Mouse (Mus musculus): ENCODE results near the gene Tmem38a. TPM values are rescaled to one million over a fixed set of nuclear protein-coding genes. Genes with fewer than 3 reads are reported as not detected.

Gene Tmem38a
- total and polyA plus RNA-seq, 3 experiments, result 3.8 to 6.2 (median 4.2) TPM

GRCm38 (mm10) chr8:72584390-72584789 is 12.5 kb downstream of the Tmem38a start:
- Histone ChIP-seq H3K79me2 (replicated peaks; ENCODE audit: control insufficient read depth, extremely low read depth, insufficient read depth, poor library complexity, severe bottlenecking) (no peaks in the 10 kb centered on the region), H3K9me3 (replicated peaks; ENCODE audit: low read length) (no peaks in the 10 kb centered on the region), H3K4me3 (replicated peaks in 1 of 3; ENCODE audit: low read depth in 2 of 3, low read length in 2 of 3, poor library complexity in 1 of 3) (no peak overlapping the region), H3K36me3 (replicated peaks in 1 of 2; ENCODE audit: control insufficient read depth in 1 of 2, insufficient read depth in 1 of 2, low read length in 1 of 2) (peaks cover 17 to 31% of the 10 kb centered on the region in 2 experiments), H3K27ac (ENCODE audit: insufficient read depth, low read depth) (peak overlapping the region; percentile 20; the same call in 1 of the 2 replicates), H3K4me1 (ENCODE audit: control insufficient read depth in 1 of 2, insufficient read depth in 2 of 2) (peaks cover 17 to 51% of the 10 kb centered on the region in 2 experiments), H3K9ac (ENCODE audit: insufficient read depth, low read depth) (no peak overlapping the region), H3K27me3 (replicated peaks) (no peaks in the 10 kb centered on the region), H3K4me2 (ENCODE audit: insufficient read depth, low read depth, poor library complexity, severe bottlenecking) (no peak overlapping the region)
- DNase-seq (ENCODE audit: extremely low read depth), result no peak
- dilution Hi-C loops (cut with MboI; ENCODE audit: extremely low pct_ligation_motif_present, extremely low pct_unique_long_range_greater_than_20kb, low sequenced_read_pairs) (no loop called here), in situ Hi-C loops (cut with MboI; ENCODE audit: low pct_ligation_motif_present, low pct_unique_long_range_greater_than_20kb, low sequenced_read_pairs) (no loop called here)
- TF ChIP-seq UBTF (IDR thresholded peaks at IDR 0.05; ENCODE audit: low read depth, low read length) (no peak), ZC3H11A (IDR thresholded peaks at IDR 0.05; ENCODE audit: low read depth, low read length) (no peak), CTCF (conservative IDR thresholded peaks at IDR 0.05 in 1 of 2, IDR thresholded peaks at IDR 0.05 in 1 of 2; ENCODE audit: low read depth in 2 of 2, low read length in 2 of 2) (no peak), ZMIZ1 (IDR thresholded peaks at IDR 0.05; ENCODE audit: low read depth, low read length) (no peak), SMC3 (IDR thresholded peaks at IDR 0.05; ENCODE audit: low read depth, low read length) (no peak), E2F4 (IDR thresholded peaks at IDR 0.05; ENCODE audit: insufficient replicate concordance, low read depth, low read length) (no peak), ETS1 (conservative IDR thresholded peaks at IDR 0.05; ENCODE audit: low read depth, low read length) (no peak), TCF12 (IDR thresholded peaks at IDR 0.05; ENCODE audit: low read depth, low read length) (no peak), RCOR1 (conservative IDR thresholded peaks at IDR 0.05; ENCODE audit: low read depth, low read length) (no peak), PAX5 (IDR thresholded peaks at IDR 0.05; ENCODE audit: low read length) (no peak), USF2 (conservative IDR thresholded peaks at IDR 0.05; ENCODE audit: low read depth, low read length) (no peak), GABPA (IDR thresholded peaks at IDR 0.05; ENCODE audit: insufficient replicate concordance, low read depth, low read length) (no peak), IRF4 (IDR thresholded peaks at IDR 0.05; ENCODE audit: low read depth, low read length) (no peak), CHD2 (IDR thresholded peaks at IDR 0.05; ENCODE audit: low read length) (no peak), JUND (conservative IDR thresholded peaks at IDR 0.05; ENCODE audit: low read depth, low read length) (no peak), POLR2A (IDR thresholded peaks at IDR 0.05; ENCODE audit: low read depth, low read length) (no peak), ZKSCAN1 (IDR thresholded peaks at IDR 0.05; ENCODE audit: borderline replicate concordance, low read depth, low read length) (no peak), NELFE (IDR thresholded peaks at IDR 0.05; ENCODE audit: low read depth, low read length) (no peak), MAZ (IDR thresholded peaks at IDR 0.05; ENCODE audit: low read depth, low read length) (no peak), JUN (IDR thresholded peaks at IDR 0.05; ENCODE audit: insufficient read depth, low read depth, low read length) (no peak)

- in situ Hi-C loops (cut with MboI; ENCODE audit: low pct_ligation_motif_present, low pct_unique_long_range_greater_than_20kb, low sequenced_read_pairs), result no loop called here
- Histone ChIP-seq H3K4me2 (ENCODE audit: insufficient read depth, low read depth, poor library complexity, severe bottlenecking) (no peak overlapping the region), H3K79me2 (replicated peaks; ENCODE audit: control insufficient read depth, extremely low read depth, insufficient read depth, poor library complexity, severe bottlenecking) (no peaks in the 10 kb centered on the region), H3K4me3 (replicated peaks in 1 of 3; ENCODE audit: low read depth in 2 of 3, low read length in 2 of 3, poor library complexity in 1 of 3) (no peak overlapping the region), H3K27me3 (replicated peaks) (no peaks in the 10 kb centered on the region), H3K36me3 (replicated peaks in 1 of 2; ENCODE audit: control insufficient read depth in 1 of 2, insufficient read depth in 1 of 2, low read length in 1 of 2) (peaks cover 16 to 25% of the 10 kb centered on the region in 2 experiments), H3K27ac (ENCODE audit: insufficient read depth, low read depth) (no peak overlapping the region), H3K4me1 (ENCODE audit: control insufficient read depth in 1 of 2, insufficient read depth in 2 of 2) (peaks cover 9 to 39% of the 10 kb centered on the region in 2 experiments), H3K9ac (ENCODE audit: insufficient read depth, low read depth) (no peak overlapping the region), H3K9me3 (replicated peaks; ENCODE audit: low read length) (no peaks in the 10 kb centered on the region)
- dilution Hi-C loops (cut with MboI; ENCODE audit: extremely low pct_ligation_motif_present, extremely low pct_unique_long_range_greater_than_20kb, low sequenced_read_pairs), result no loop called here
- no peak for DNase-seq (ENCODE audit: extremely low read depth)
- TF ChIP-seq EP300 (IDR thresholded peaks at IDR 0.05; ENCODE audit: low read length) (no peak), CHD2 (IDR thresholded peaks at IDR 0.05; ENCODE audit: low read length) (no peak), MEF2A (IDR thresholded peaks at IDR 0.05; ENCODE audit: borderline replicate concordance, low read depth, low read length) (no peak), ZKSCAN1 (IDR thresholded peaks at IDR 0.05; ENCODE audit: borderline replicate concordance, low read depth, low read length) (no peak), HCFC1 (IDR thresholded peaks at IDR 0.05; ENCODE audit: low read depth, low read length) (no peak), ZNF384 (IDR thresholded peaks at IDR 0.05; ENCODE audit: low read depth, low read length) (no peak), USF1 (IDR thresholded peaks at IDR 0.05; ENCODE audit: low read depth, low read length) (no peak), KAT2A (IDR thresholded peaks at IDR 0.05; ENCODE audit: insufficient replicate concordance, low read length) (no peak), MXI1 (IDR thresholded peaks at IDR 0.05; ENCODE audit: low read depth, low read length) (no peak), ZC3H11A (IDR thresholded peaks at IDR 0.05; ENCODE audit: low read depth, low read length) (no peak), JUN (IDR thresholded peaks at IDR 0.05; ENCODE audit: insufficient read depth, low read depth, low read length) (no peak), POLR2A (IDR thresholded peaks at IDR 0.05; ENCODE audit: low read depth, low read length) (no peak), POLR2AphosphoS2 (IDR thresholded peaks at IDR 0.05; ENCODE audit: low read depth, low read length) (no peak), NRF1 (IDR thresholded peaks at IDR 0.05; ENCODE audit: low read depth, low read length) (no peak), CTCF (conservative IDR thresholded peaks at IDR 0.05 in 1 of 2, IDR thresholded peaks at IDR 0.05 in 1 of 2; ENCODE audit: low read depth in 2 of 2, low read length in 2 of 2) (no peak), ELF1 (IDR thresholded peaks at IDR 0.05; ENCODE audit: low read depth, low read length) (no peak), GABPA (IDR thresholded peaks at IDR 0.05; ENCODE audit: insufficient replicate concordance, low read depth, low read length) (no peak)
Observed at GRCm38 (mm10) chr8:72587806-72588205, 16.0 kb downstream of the Tmem38a start.
